Mouse (Mus musculus): ENCODE data around the gene Tdg. TPM values are rescaled to one million over a fixed set of nuclear protein-coding genes. Genes with fewer than 3 reads are reported as not detected.

The Tdg gene
- polyA plus RNA-seq, 1 experiment from 2014 or later: 128 TPM

- Histone ChIP-seq H3K27me3 (replicated peaks) (no peaks in the 10 kb centered on the region), H3K9me3 (no peaks in the 10 kb centered on the region), H3K9ac (peak overlapping the region; percentile 78), H3K27ac (peak overlapping the region; percentile 51), H3K4me1 (replicated peaks) (0 out of 2 replicates have a peak, but pooled peaks cover 7% of the 10 kb centered on the region), H3K36me3 (no peaks in the 10 kb centered on the region), H3K4me3 (replicated peaks) (peak overlapping the region; percentile 92), H3K4me2 (replicated peaks) (peak overlapping the region; percentile 76)
- WGBS: 0% methylated on average over 58 of the region's 59 CpGs
- peak; percentile 88 for ATAC-seq
These were observed 69.8 kb downstream of the Tdg start for GRCm38 (mm10) chr10:82699296-82699941.

Other genes starting within 250 kb of the Tdg start
- not detected in 2 replicates for gene Gm1553, start 137.2 kb upstream of the Tdg start, polyA plus RNA-seq (2015; fragmentation: Nextera tagmentation; extraction: Ambion mirVana)
- 57.5 and 68.4 TPM in 2 replicates for gene 1190007I07Rik, start 6.6 kb upstream of the Tdg start, polyA plus RNA-seq (2015; fragmentation: Nextera tagmentation; extraction: Ambion mirVana)
- 5.1 and 6.9 TPM in 2 replicates for gene Glt8d2, start 60.8 kb downstream of the Tdg start, polyA plus RNA-seq (2015; fragmentation: Nextera tagmentation; extraction: Ambion mirVana)
- gene Hcfc2, start 66.3 kb downstream of the Tdg start, polyA plus RNA-seq (2015; fragmentation: Nextera tagmentation; extraction: Ambion mirVana): 29.7 and 33.5 TPM in 2 replicates
- 37.9 and 42.7 TPM in 2 replicates for gene Nfyb, start 134.3 kb downstream of the Tdg start, polyA plus RNA-seq (2015; fragmentation: Nextera tagmentation; extraction: Ambion mirVana)
- 106 and 115 TPM in 2 replicates for gene Txnrd1, start 204.1 kb downstream of the Tdg start, polyA plus RNA-seq (2015; fragmentation: Nextera tagmentation; extraction: Ambion mirVana)
- 0.42 and 0.46 TPM in 2 replicates for gene Eid3, start 236.8 kb downstream of the Tdg start, polyA plus RNA-seq (2015; fragmentation: Nextera tagmentation; extraction: Ambion mirVana)